Mouse (Mus musculus): ENCODE results near the gene Adi1. TPM values are rescaled to one million over a fixed set of nuclear protein-coding genes. Genes with fewer than 3 reads are reported as not detected.

The Adi1 gene
- polyA plus RNA-seq, 1 experiment from 2014 or later: 28.4 TPM

GRCm38 (mm10) chr12:28686199-28686879 is 11.3 kb downstream of the Adi1 start:
- DNase-seq: peak; percentile 27
- Histone ChIP-seq H3K9me3 (ENCODE audit: control insufficient read depth, low read length) (no peaks in the 10 kb centered on the region), H3K27ac (replicated peaks; ENCODE audit: low read depth, low read length) (no peak overlapping the region), H3K27me3 (ENCODE audit: control insufficient read depth, insufficient read depth, low read length) (no peaks in the 10 kb centered on the region), H3K4me3 (replicated peaks; ENCODE audit: low read depth, low read length) (no peak overlapping the region), H3K9ac (replicated peaks; ENCODE audit: low read length) (no peak overlapping the region), H3K4me1 (ENCODE audit: control insufficient read depth, insufficient read depth, low read length) (no peaks in the 10 kb centered on the region), H3K36me3 (ENCODE audit: control insufficient read depth, insufficient read depth, low read length) (peaks cover 24% of the 10 kb centered on the region), H3K4me2 (ENCODE audit: low read length) (no peak overlapping the region)
- ATAC-seq (ENCODE audit: low FRiP score, low TSS enrichment): no peak
- 57% methylated on average over 8 of the region's 8 CpGs for WGBS

GRCm38 (mm10) chr12:28688996-28689395 is 14.0 kb downstream of the Adi1 start:
- Histone ChIP-seq H3K9ac (replicated peaks; ENCODE audit: low read length) (no peak overlapping the region), H3K4me1 (ENCODE audit: control insufficient read depth, insufficient read depth, low read length) (no peaks in the 10 kb centered on the region), H3K27ac (replicated peaks; ENCODE audit: low read depth, low read length) (no peak overlapping the region), H3K9me3 (ENCODE audit: control insufficient read depth, low read length) (no peaks in the 10 kb centered on the region), H3K4me2 (ENCODE audit: low read length) (no peak overlapping the region), H3K4me3 (replicated peaks; ENCODE audit: low read depth, low read length) (no peak overlapping the region), H3K36me3 (ENCODE audit: control insufficient read depth, insufficient read depth, low read length) (peaks cover 34% of the 10 kb centered on the region), H3K27me3 (ENCODE audit: control insufficient read depth, insufficient read depth, low read length) (no peaks in the 10 kb centered on the region)
- 80% methylated on average over 6 of the region's 6 CpGs for WGBS
- ATAC-seq (ENCODE audit: low FRiP score, low TSS enrichment): no peak
- DNase-seq: no peak

GRCm38 (mm10) chr12:28690730-28691129 is 15.7 kb downstream of the Adi1 start:
- Histone ChIP-seq H3K4me3 (replicated peaks; ENCODE audit: low read depth, low read length) (no peak overlapping the region), H3K27ac (replicated peaks; ENCODE audit: low read depth, low read length) (no peak overlapping the region), H3K36me3 (ENCODE audit: control insufficient read depth, insufficient read depth, low read length) (peaks cover 41% of the 10 kb centered on the region), H3K9me3 (ENCODE audit: control insufficient read depth, low read length) (no peaks in the 10 kb centered on the region), H3K9ac (replicated peaks; ENCODE audit: low read length) (no peak overlapping the region), H3K4me2 (ENCODE audit: low read length) (no peak overlapping the region), H3K4me1 (ENCODE audit: control insufficient read depth, insufficient read depth, low read length) (no peaks in the 10 kb centered on the region), H3K27me3 (ENCODE audit: control insufficient read depth, insufficient read depth, low read length) (no peaks in the 10 kb centered on the region)
- DNase-seq: no peak
- no peak for ATAC-seq (ENCODE audit: low FRiP score, low TSS enrichment)
- WGBS: 96% methylated on average over 7 of the region's 7 CpGs

GRCm38 (mm10) chr12:28693738-28694137 is 18.7 kb downstream of the Adi1 start:
- DNase-seq (no peak), ATAC-seq (ENCODE audit: low FRiP score, low TSS enrichment) (no peak)
- Histone ChIP-seq H3K4me3 (replicated peaks; ENCODE audit: low read depth, low read length) (no peak overlapping the region), H3K4me1 (ENCODE audit: control insufficient read depth, insufficient read depth, low read length) (no peaks in the 10 kb centered on the region), H3K27me3 (ENCODE audit: control insufficient read depth, insufficient read depth, low read length) (no peaks in the 10 kb centered on the region), H3K9ac (replicated peaks; ENCODE audit: low read length) (no peak overlapping the region), H3K27ac (replicated peaks; ENCODE audit: low read depth, low read length) (no peak overlapping the region), H3K4me2 (ENCODE audit: low read length) (no peak overlapping the region), H3K36me3 (ENCODE audit: control insufficient read depth, insufficient read depth, low read length) (peaks cover 49% of the 10 kb centered on the region), H3K9me3 (ENCODE audit: control insufficient read depth, low read length) (no peaks in the 10 kb centered on the region)
- WGBS: 86% methylated on average over 3 of the region's 3 CpGs

- H3K9me3 ChIP-seq (ENCODE audit: control insufficient read depth, low read length): no peaks in the 10 kb centered on the region
- H3K27ac ChIP-seq (replicated peaks; ENCODE audit: low read depth, low read length): no peak overlapping the region
- H3K9ac ChIP-seq (replicated peaks; ENCODE audit: low read length): no peak overlapping the region
- DNase-seq: no peak
- WGBS: 85% methylated on average over 2 of the region's 2 CpGs
- peaks cover 44% of the 10 kb centered on the region for H3K36me3 ChIP-seq (ENCODE audit: control insufficient read depth, insufficient read depth, low read length)
- ATAC-seq (ENCODE audit: low FRiP score, low TSS enrichment): no peak
- H3K4me1 ChIP-seq (ENCODE audit: control insufficient read depth, insufficient read depth, low read length): 0 out of 2 replicates have a peak, but pooled peaks cover 4% of the 10 kb centered on the region
- no peaks in the 10 kb centered on the region for H3K27me3 ChIP-seq (ENCODE audit: control insufficient read depth, insufficient read depth, low read length)
- no peak overlapping the region for H3K4me2 ChIP-seq (ENCODE audit: low read length)
- no peak overlapping the region for H3K4me3 ChIP-seq (replicated peaks; ENCODE audit: low read depth, low read length)
Measured at GRCm38 (mm10) chr12:28694231-28694630, 19.2 kb downstream of the Adi1 start.

GRCm38 (mm10) chr12:28694776-28695175 is 19.7 kb downstream of the Adi1 start:
- Histone ChIP-seq H3K27me3 (ENCODE audit: control insufficient read depth, insufficient read depth, low read length) (no peaks in the 10 kb centered on the region), H3K9ac (replicated peaks; ENCODE audit: low read length) (no peak overlapping the region; the same call in 1 of the 2 replicates), H3K4me1 (ENCODE audit: control insufficient read depth, insufficient read depth, low read length) (peaks cover 8% of the 10 kb centered on the region; the same call in 1 of the 2 replicates), H3K9me3 (ENCODE audit: control insufficient read depth, low read length) (no peaks in the 10 kb centered on the region), H3K36me3 (ENCODE audit: control insufficient read depth, insufficient read depth, low read length) (peaks cover 39% of the 10 kb centered on the region), H3K4me2 (ENCODE audit: low read length) (no peak overlapping the region), H3K4me3 (replicated peaks; ENCODE audit: low read depth, low read length) (no peak overlapping the region), H3K27ac (replicated peaks; ENCODE audit: low read depth, low read length) (no peak overlapping the region)
- ATAC-seq (ENCODE audit: low FRiP score, low TSS enrichment): no peak
- WGBS: 93% methylated on average over 7 of the region's 7 CpGs
- no peak for DNase-seq

GRCm38 (mm10) chr12:28697821-28698595 is 23.0 kb downstream of the Adi1 start:
- 62% methylated on average over 14 of the region's 14 CpGs for WGBS
- no peak for ATAC-seq (ENCODE audit: low FRiP score, low TSS enrichment)
- Histone ChIP-seq H3K4me1 (ENCODE audit: control insufficient read depth, insufficient read depth, low read length) (peaks cover 15% of the 10 kb centered on the region; the same call in 1 of the 2 replicates), H3K36me3 (ENCODE audit: control insufficient read depth, insufficient read depth, low read length) (peaks cover 15% of the 10 kb centered on the region), H3K27me3 (ENCODE audit: control insufficient read depth, insufficient read depth, low read length) (no peaks in the 10 kb centered on the region), H3K9me3 (ENCODE audit: control insufficient read depth, low read length) (no peaks in the 10 kb centered on the region), H3K4me2 (ENCODE audit: low read length) (no peak overlapping the region), H3K9ac (replicated peaks; ENCODE audit: low read length) (no peak overlapping the region), H3K4me3 (replicated peaks; ENCODE audit: low read depth, low read length) (no peak overlapping the region), H3K27ac (replicated peaks; ENCODE audit: low read depth, low read length) (0 out of 2 replicates have a peak overlapping the region, but pooled peaks have one; percentile 20)
- DNase-seq: no peak

- Histone ChIP-seq H3K27ac (replicated peaks; ENCODE audit: low read depth, low read length) (peak overlapping the region; percentile 78), H3K9ac (replicated peaks; ENCODE audit: low read length) (peak overlapping the region; percentile 14; the same call in 1 of the 2 replicates), H3K4me1 (ENCODE audit: control insufficient read depth, insufficient read depth, low read length) (peaks cover 16% of the 10 kb centered on the region; the same call in 1 of the 2 replicates), H3K27me3 (ENCODE audit: control insufficient read depth, insufficient read depth, low read length) (no peaks in the 10 kb centered on the region), H3K36me3 (ENCODE audit: control insufficient read depth, insufficient read depth, low read length) (peaks cover 17% of the 10 kb centered on the region; the same call in 1 of the 2 replicates), H3K4me2 (ENCODE audit: low read length) (no peak overlapping the region), H3K9me3 (ENCODE audit: control insufficient read depth, low read length) (no peaks in the 10 kb centered on the region), H3K4me3 (replicated peaks; ENCODE audit: low read depth, low read length) (no peak overlapping the region)
- WGBS: 77% methylated on average over 5 of the region's 5 CpGs
- DNase-seq (peak; percentile 8), ATAC-seq (ENCODE audit: low FRiP score, low TSS enrichment) (no peak)
Measured at GRCm38 (mm10) chr12:28699086-28699485, 24.1 kb downstream of the Adi1 start.

All from midbrain, embryonic 14.5 days (tissue).